Mouse (Mus musculus): ENCODE measurements around the gene Itpr1. TPM values are rescaled to one million over a fixed set of nuclear protein-coding genes. Genes with fewer than 3 reads are reported as not detected.
A peak's percentile ranks its signal among the peaks of the same experiment; 100 is the strongest.

Gene Itpr1
- polyA plus RNA-seq (2015; fragmentation: Nextera tagmentation; extraction: Ambion mirVana): 10.8 and 11.3 TPM in 2 replicates

DNA sequence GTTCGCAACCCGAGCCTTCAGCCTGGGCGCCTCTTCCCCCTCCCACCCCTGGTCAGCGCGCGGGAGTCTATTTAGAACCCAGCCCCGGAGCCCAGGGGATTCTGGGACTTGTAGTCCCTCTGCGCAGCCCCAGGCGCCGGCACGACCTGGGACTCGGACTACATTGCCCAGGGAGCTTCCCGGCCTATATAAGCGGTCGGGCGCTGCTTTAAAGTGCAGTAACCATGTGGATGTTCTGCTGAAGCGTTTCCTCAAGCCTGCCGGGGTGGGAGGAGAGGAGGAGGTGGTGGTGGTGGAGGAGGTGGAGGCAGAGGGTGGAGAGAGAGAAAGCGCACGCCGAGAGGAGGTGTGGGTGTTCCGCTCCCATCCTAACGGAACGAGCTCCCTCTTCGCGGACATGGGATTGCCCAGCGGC is at the start of gene Itpr1:
Gene Itpr1, plus strand, starts transcription at position 216 of the 415 bp plus-strand sequence.
- peak; percentile 99 for ATAC-seq (ENCODE audit: insufficient number of reproducible peaks, low FRiP score, low TSS enrichment, low read depth)
- Histone ChIP-seq H3K4me3 (replicated peaks) (peak within 1 kb of the TSS; percentile 79), H3K9ac (peak within 1 kb of the TSS; percentile 65), H3K4me1 (peaks cover 20% of the 10 kb centered on the region), H3K36me3 (no peaks in the 10 kb centered on the region), H3K4me2 (replicated peaks) (peak within 1 kb of the TSS; percentile 84), H3K9me3 (replicated peaks) (no peaks in the 10 kb centered on the region), H3K27ac (replicated peaks) (peak within 1 kb of the TSS; percentile 86), H3K27me3 (no peaks in the 10 kb centered on the region)
- under 1% methylated on average over 27 of the region's 27 CpGs for WGBS

- H3K27ac ChIP-seq (replicated peaks): no peak overlapping the region
- H3K36me3 ChIP-seq: peaks cover 3% of the 10 kb centered on the region; the same call in 1 of the 2 replicates
- no peak overlapping the region for H3K4me3 ChIP-seq (replicated peaks)
- ATAC-seq (ENCODE audit: insufficient number of reproducible peaks, low FRiP score, low TSS enrichment, low read depth): no peak
- H3K27me3 ChIP-seq: no peaks in the 10 kb centered on the region
- 74% methylated on average over 5 of the region's 5 CpGs for WGBS
- H3K4me2 ChIP-seq (replicated peaks): no peak overlapping the region
- H3K4me1 ChIP-seq: no peaks in the 10 kb centered on the region
- no peaks in the 10 kb centered on the region for H3K9me3 ChIP-seq (replicated peaks)
- H3K9ac ChIP-seq: no peak overlapping the region
Measured at GRCm38 (mm10) chr6:108164935-108165334, 48.0 kb upstream of the Itpr1 start.

DNA sequence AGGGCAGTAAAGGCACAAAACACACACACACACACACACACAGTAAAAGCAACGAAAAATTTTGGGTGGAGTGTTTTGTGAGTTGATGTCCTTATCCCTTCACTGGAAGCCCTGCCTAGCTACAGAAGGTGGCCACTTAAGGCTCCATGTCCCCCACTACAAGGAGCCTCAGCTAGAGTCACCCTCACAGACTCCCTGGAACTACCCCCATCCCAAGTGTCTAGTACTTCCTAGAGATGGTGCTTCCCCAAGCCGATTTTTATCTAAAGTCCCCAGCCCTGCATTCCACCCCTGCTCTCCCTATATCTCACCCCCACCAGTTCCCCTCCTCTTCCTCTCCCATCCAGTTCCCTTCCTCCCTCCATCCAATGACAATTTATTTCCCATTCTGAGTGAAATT is 47.3 kb upstream of the Itpr1 start:
- WGBS: 77% methylated on average over 2 of the region's 2 CpGs
- Histone ChIP-seq H3K27ac (replicated peaks) (no peak overlapping the region), H3K4me3 (replicated peaks) (no peak overlapping the region), H3K4me2 (replicated peaks) (no peak overlapping the region), H3K9ac (no peak overlapping the region), H3K4me1 (no peaks in the 10 kb centered on the region), H3K9me3 (replicated peaks) (no peaks in the 10 kb centered on the region), H3K27me3 (no peaks in the 10 kb centered on the region), H3K36me3 (peaks cover 3% of the 10 kb centered on the region; the same call in 1 of the 2 replicates)
- ATAC-seq (ENCODE audit: insufficient number of reproducible peaks, low FRiP score, low TSS enrichment, low read depth): no peak

- no peak overlapping the region for H3K27ac ChIP-seq (replicated peaks)
- H3K4me3 ChIP-seq (replicated peaks): no peak overlapping the region
- H3K9me3 ChIP-seq (replicated peaks): no peaks in the 10 kb centered on the region
- ATAC-seq (ENCODE audit: insufficient number of reproducible peaks, low FRiP score, low TSS enrichment, low read depth): no peak
- 73% methylated on average over 7 of the region's 7 CpGs for WGBS
- no peaks in the 10 kb centered on the region for H3K27me3 ChIP-seq
- H3K4me1 ChIP-seq: no peaks in the 10 kb centered on the region
- H3K36me3 ChIP-seq: peaks cover 20% of the 10 kb centered on the region
- no peak overlapping the region for H3K9ac ChIP-seq
- H3K4me2 ChIP-seq (replicated peaks): no peak overlapping the region
Measured at GRCm38 (mm10) chr6:108167946-108168680, 44.8 kb upstream of the Itpr1 start.

DNA sequence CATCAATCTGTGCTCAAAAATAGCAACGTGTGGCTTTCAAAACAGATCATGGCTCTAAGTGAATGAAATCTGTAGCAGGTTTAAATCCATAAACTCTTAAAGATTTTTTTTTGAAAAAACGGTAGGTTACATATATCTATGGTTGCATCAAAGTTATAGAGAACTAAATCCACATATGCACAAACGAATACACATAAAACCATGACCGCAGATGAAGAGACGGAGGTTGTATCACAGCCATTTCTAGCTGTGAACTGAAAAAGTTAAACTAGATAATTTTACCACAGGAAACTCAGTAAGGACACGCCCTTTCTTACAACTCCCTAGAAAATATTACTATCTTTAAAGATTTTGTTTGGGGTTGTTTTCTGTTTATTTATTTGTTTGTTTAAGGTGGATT is 44.2 kb upstream of the Itpr1 start:
- Histone ChIP-seq H3K36me3 (peaks cover 21% of the 10 kb centered on the region), H3K9ac (no peak overlapping the region), H3K27me3 (no peaks in the 10 kb centered on the region), H3K4me3 (replicated peaks) (no peak overlapping the region), H3K4me2 (replicated peaks) (no peak overlapping the region), H3K4me1 (no peaks in the 10 kb centered on the region), H3K27ac (replicated peaks) (no peak overlapping the region), H3K9me3 (replicated peaks) (no peaks in the 10 kb centered on the region)
- no peak for ATAC-seq (ENCODE audit: insufficient number of reproducible peaks, low FRiP score, low TSS enrichment, low read depth)
- WGBS: 88% methylated on average over 6 of the region's 6 CpGs

- Histone ChIP-seq H3K4me1 (no peaks in the 10 kb centered on the region), H3K4me3 (replicated peaks) (no peak overlapping the region), H3K27me3 (no peaks in the 10 kb centered on the region), H3K9ac (no peak overlapping the region), H3K27ac (replicated peaks) (no peak overlapping the region), H3K4me2 (replicated peaks) (no peak overlapping the region), H3K9me3 (replicated peaks) (no peaks in the 10 kb centered on the region), H3K36me3 (peaks cover 25% of the 10 kb centered on the region)
- no peak for ATAC-seq (ENCODE audit: insufficient number of reproducible peaks, low FRiP score, low TSS enrichment, low read depth)
- 88% methylated on average over 3 of the region's 3 CpGs for WGBS
Measured at GRCm38 (mm10) chr6:108169466-108169865, 43.4 kb upstream of the Itpr1 start.

DNA sequence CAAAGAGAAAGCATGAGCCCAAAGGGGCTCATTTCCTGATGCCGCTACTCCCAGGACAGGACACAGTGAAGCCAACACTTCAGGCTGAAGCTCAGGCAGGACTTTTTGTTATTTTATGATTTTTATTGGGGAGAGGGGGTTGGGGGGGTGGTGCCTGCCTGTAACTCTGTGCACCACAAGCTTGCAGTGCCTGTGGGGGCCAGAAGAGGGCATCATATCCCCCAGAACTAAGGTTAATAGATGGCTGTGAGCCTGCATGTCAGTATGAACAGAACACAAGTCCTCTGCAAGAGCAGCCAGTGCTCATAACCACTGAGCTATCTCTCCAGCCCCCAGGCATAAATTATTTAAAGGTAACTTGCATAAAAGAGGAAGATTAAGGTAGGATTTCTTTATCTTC is 40.7 kb upstream of the Itpr1 start:
- no peak overlapping the region for H3K4me2 ChIP-seq (replicated peaks)
- no peaks in the 10 kb centered on the region for H3K9me3 ChIP-seq (replicated peaks)
- H3K36me3 ChIP-seq: peaks cover 30% of the 10 kb centered on the region
- H3K9ac ChIP-seq: no peak overlapping the region
- H3K27ac ChIP-seq (replicated peaks): no peak overlapping the region
- H3K4me1 ChIP-seq: no peaks in the 10 kb centered on the region
- no peak overlapping the region for H3K4me3 ChIP-seq (replicated peaks)
- no peak for ATAC-seq (ENCODE audit: insufficient number of reproducible peaks, low FRiP score, low TSS enrichment, low read depth)
- H3K27me3 ChIP-seq: no peaks in the 10 kb centered on the region
- WGBS: 94% methylated on average over 1 of the region's 1 CpGs

GRCm38 (mm10) chr6:108174181-108174580 is 38.7 kb upstream of the Itpr1 start:
- Histone ChIP-seq H3K9me3 (replicated peaks) (no peaks in the 10 kb centered on the region), H3K9ac (no peak overlapping the region), H3K4me1 (no peaks in the 10 kb centered on the region), H3K27me3 (no peaks in the 10 kb centered on the region), H3K4me3 (replicated peaks) (no peak overlapping the region), H3K36me3 (peaks cover 30% of the 10 kb centered on the region), H3K27ac (replicated peaks) (no peak overlapping the region), H3K4me2 (replicated peaks) (no peak overlapping the region)
- ATAC-seq (ENCODE audit: insufficient number of reproducible peaks, low FRiP score, low TSS enrichment, low read depth): no peak; the same call in 1 of the 2 replicates
- WGBS: 77% methylated on average over 3 of the region's 3 CpGs

DNA sequence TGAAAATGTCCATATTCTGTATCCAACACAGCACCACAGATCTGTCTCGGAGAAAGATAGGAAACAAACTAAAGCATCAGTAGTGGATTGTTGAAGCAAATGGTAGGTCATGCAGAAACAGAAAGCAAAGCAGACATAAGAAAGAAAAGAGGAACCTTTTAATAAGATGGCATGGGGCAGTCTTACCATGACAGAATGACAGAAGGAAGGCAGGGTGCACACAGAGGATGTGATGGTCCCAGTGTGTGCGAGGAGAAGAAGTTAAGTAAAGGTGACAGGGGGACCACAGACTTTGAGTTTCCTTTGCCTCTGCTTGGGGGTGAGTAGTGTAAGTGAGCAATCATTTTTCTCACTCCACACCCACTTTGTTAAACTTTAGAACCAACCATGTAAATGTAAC is 33.8 kb upstream of the Itpr1 start:
- 87% methylated on average over 2 of the region's 2 CpGs for WGBS
- no peaks in the 10 kb centered on the region for H3K4me1 ChIP-seq
- no peak overlapping the region for H3K27ac ChIP-seq (replicated peaks)
- H3K27me3 ChIP-seq: no peaks in the 10 kb centered on the region
- ATAC-seq (ENCODE audit: insufficient number of reproducible peaks, low FRiP score, low TSS enrichment, low read depth): no peak
- H3K4me3 ChIP-seq (replicated peaks): no peak overlapping the region
- H3K36me3 ChIP-seq: peaks cover 11% of the 10 kb centered on the region; the same call in 1 of the 2 replicates
- no peak overlapping the region for H3K9ac ChIP-seq
- H3K4me2 ChIP-seq (replicated peaks): no peak overlapping the region
- H3K9me3 ChIP-seq (replicated peaks): no peaks in the 10 kb centered on the region

DNA sequence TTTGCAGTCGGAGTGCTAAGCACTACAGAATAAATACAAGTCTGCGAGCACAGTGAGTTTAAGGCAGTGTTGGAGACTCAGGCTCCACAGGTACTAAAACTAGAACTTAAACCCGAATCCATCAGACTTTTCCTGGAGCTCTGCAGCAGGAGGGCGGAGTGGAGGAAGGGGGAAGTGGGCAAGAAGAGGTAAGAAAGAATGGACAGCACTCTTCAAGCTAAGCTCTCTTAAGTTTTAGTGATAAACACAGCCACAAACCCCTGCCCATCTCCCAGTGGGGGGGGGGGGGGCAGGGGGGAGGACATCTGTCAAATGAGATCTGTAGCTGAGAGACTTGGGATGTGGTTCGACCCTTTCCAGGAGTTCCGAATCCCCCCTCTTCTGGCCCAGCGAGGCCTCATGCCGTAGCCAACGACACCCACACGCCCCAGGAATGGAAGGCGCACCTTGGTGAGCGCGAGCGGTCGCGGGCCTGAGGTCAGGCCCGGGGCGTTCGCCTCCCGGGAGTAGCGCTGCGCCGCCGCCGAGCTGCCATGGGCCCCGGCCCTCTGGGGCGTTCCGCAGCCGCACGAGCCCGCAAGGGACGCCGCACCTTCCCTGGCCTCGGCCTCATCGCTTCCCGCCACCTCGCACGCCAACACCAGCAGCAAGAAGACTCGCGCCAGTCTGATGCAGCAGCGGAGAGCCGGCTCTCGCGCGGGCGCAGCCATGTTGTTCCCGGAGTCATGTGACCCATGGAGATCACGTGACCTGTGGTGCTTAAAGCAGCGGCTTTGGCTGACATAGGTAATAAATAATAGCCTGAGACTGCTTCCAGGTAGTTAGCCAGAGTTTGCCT is 27.8 kb upstream of the Itpr1 start, which contains the start of gene Sumf1:
Gene Sumf1, minus strand, starts transcription at position 736 of the 838 bp plus-strand sequence.
- Histone ChIP-seq H3K36me3 (no peaks in the 10 kb centered on the region), H3K4me1 (peaks cover 6% of the 10 kb centered on the region), H3K9ac (peak within 1 kb of the TSS; percentile 51), H3K27ac (replicated peaks) (no peak within 1 kb of the TSS), H3K4me2 (replicated peaks) (peak within 1 kb of the TSS; percentile 94), H3K9me3 (replicated peaks) (no peaks in the 10 kb centered on the region), H3K4me3 (replicated peaks) (peak within 1 kb of the TSS; percentile 85), H3K27me3 (no peaks in the 10 kb centered on the region)
- ATAC-seq (ENCODE audit: insufficient number of reproducible peaks, low FRiP score, low TSS enrichment, low read depth): peak; percentile 81
- WGBS: 5% methylated on average over 49 of the region's 49 CpGs

DNA sequence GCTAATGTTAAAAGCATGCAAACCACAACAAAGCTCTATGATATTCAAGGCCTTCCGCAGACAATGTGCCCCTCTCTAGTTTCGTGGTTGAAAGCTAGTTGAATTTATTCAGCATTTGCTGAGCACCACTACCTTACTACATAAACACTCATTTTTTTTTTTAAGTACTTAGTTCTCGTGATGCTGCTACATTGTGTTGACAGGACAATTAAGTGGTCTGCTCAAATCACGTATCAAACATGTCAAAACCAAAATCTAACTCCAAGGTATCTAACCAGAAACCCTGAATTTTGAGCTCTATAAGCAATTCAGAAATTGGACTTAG is 27.2 kb upstream of the Itpr1 start:
- 0 out of 2 replicates have a peak, but pooled peaks cover 3% of the 10 kb centered on the region for H3K27me3 ChIP-seq
- no peaks in the 10 kb centered on the region for H3K36me3 ChIP-seq
- 10% methylated on average over 4 of the region's 4 CpGs for WGBS
- no peaks in the 10 kb centered on the region for H3K9me3 ChIP-seq (replicated peaks)
- peak overlapping the region; percentile 51; the same call in 1 of the 2 replicates for H3K9ac ChIP-seq
- no peak for ATAC-seq (ENCODE audit: insufficient number of reproducible peaks, low FRiP score, low TSS enrichment, low read depth)
- H3K4me3 ChIP-seq (replicated peaks): peak overlapping the region; percentile 85
- H3K4me2 ChIP-seq (replicated peaks): peak overlapping the region; percentile 94
- H3K27ac ChIP-seq (replicated peaks): no peak overlapping the region
- H3K4me1 ChIP-seq: peaks cover 6% of the 10 kb centered on the region

Data from embryonic facial prominence, embryonic 15.5 days (tissue).